8 mouse cellular contexts compared by ENCODE assay signal in genomic region chr6:5408451-5409177, GRCm38 (mm10). TPM values are rescaled to one million over a fixed set of nuclear protein-coding genes. Genes with fewer than 3 reads are reported as not detected.
A peak's percentile ranks its signal among the peaks of the same experiment; 100 is the strongest.
DNase-seq lines count a peak whose midpoint lies in the region; ATAC-seq lines count a peak whose summit lies in the region.

No protein-coding gene starts in this region.

- no peaks in the 10 kb centered on the region for H3K27me3 ChIP-seq in embryonic facial prominence, embryonic 10.5 days (replicated peaks; ENCODE audit: low read depth, poor library complexity, severe bottlenecking)
- H3K27me3 ChIP-seq in neural tube, embryonic 15.5 days (replicated peaks), result no peaks in the 10 kb centered on the region

- H3K36me3 ChIP-seq in embryonic facial prominence, embryonic 10.5 days (replicated peaks), result no peaks in the 10 kb centered on the region
- no peaks in the 10 kb centered on the region for H3K36me3 ChIP-seq in neural tube, embryonic 15.5 days

- H3K9me3 ChIP-seq in embryonic facial prominence, embryonic 10.5 days, result no peaks in the 10 kb centered on the region
- H3K9me3 ChIP-seq in neural tube, embryonic 15.5 days (replicated peaks), result no peaks in the 10 kb centered on the region

- H3K4me1 ChIP-seq in embryonic facial prominence, embryonic 10.5 days, result peaks cover 28% of the 10 kb centered on the region
- H3K4me1 ChIP-seq in neural tube, embryonic 15.5 days, result peaks cover 27% of the 10 kb centered on the region

- 0 out of 2 replicates have a peak overlapping the region, but pooled peaks have one; percentile 3 for H3K4me2 ChIP-seq in neural tube, embryonic 15.5 days

- H3K27ac ChIP-seq in embryonic facial prominence, embryonic 10.5 days (replicated peaks), result 0 out of 2 replicates have a peak overlapping the region, but pooled peaks have one; percentile 14
- H3K27ac ChIP-seq in neural tube, embryonic 15.5 days (replicated peaks), result peak overlapping the region; percentile 51

- intact Hi-C loops in gastrocnemius, postnatal 14 days (cut with DNase I; ENCODE audit: low total_unique reads), result no loop called here

- peak; percentile 34 for DNase-seq in kidney, postnatal 10 days
- no peak for DNase-seq in kidney, adult 9 months
- peak; percentile 62 for DNase-seq in embryonic facial prominence, embryonic 10.5 days (ENCODE audit: low spot score)
- DNase-seq in layer of hippocampus, adult 8-10 months (ENCODE audit: low spot score in 2 of 2), result peak; percentile 36 to 60
- no peak for DNase-seq in gastrocnemius, postnatal 14 days
- no peak for DNase-seq in adrenal gland, postnatal 4 days (ENCODE audit: low spot score in 2 of 2)
- DNase-seq in cerebellum, adult 8-10 months, result no peak

- no peak overlapping the region for H3K9ac ChIP-seq in neural tube, embryonic 15.5 days (replicated peaks)

- WGBS in embryonic facial prominence, embryonic 10.5 days, result 54% methylated on average over 8 of the region's 8 CpGs
- WGBS in neural tube, embryonic 15.5 days, result 16% methylated on average over 8 of the region's 8 CpGs

- H3K4me3 ChIP-seq in embryonic facial prominence, embryonic 10.5 days, result no peak overlapping the region
- no peak overlapping the region for H3K4me3 ChIP-seq in neural tube, embryonic 15.5 days (replicated peaks)

- peak; percentile 94 for ATAC-seq in neural tube, embryonic 15.5 days (ENCODE audit: low FRiP score)

RNA-seq across cellular contexts. Expression of gene Asb4, which starts 25.4 kb away (rescaled TPM):
- 69.0 and 70.1 TPM in 2 replicates for polyA plus RNA-seq in embryonic facial prominence, embryonic 10.5 days (2016; fragmentation: Nextera tagmentation; extraction: Ambion mirVana)
- under 1 TPM in 3 of 4 experiments, not detected in 1; 0.25 to 0.73 (median 0.37) TPM for total RNA-seq in layer of hippocampus, adult 8-10 months (2022)
- polyA plus RNA-seq in neural tube, embryonic 15.5 days (2015; fragmentation: Nextera tagmentation; extraction: Ambion mirVana), result 11.4 and 11.5 TPM in 2 replicates
- 1 to 10 TPM; 7.3 to 9.3 TPM for total RNA-seq in gastrocnemius, postnatal 14 days (2021)
- total RNA-seq in adrenal gland, postnatal 4 days (2021), result 10 to 100 TPM; 12.2 to 12.4 TPM

Comparison
In these comparisons a context has a peak if more than half of its experiments do, and no peak if none do; other contexts are left out.
1. DNase-seq: peak in kidney, postnatal 10 days (single experiment), embryonic facial prominence, embryonic 10.5 days (single experiment) and layer of hippocampus, adult 8-10 months (2 of 2); none in kidney, adult 9 months (single experiment), gastrocnemius, postnatal 14 days (single experiment), adrenal gland, postnatal 4 days (0 of 2) and cerebellum, adult 8-10 months (single experiment).
2. RNA of gene Asb4, which starts 25.4 kb away (total RNA-seq): 12.2 to 12.4 TPM in adrenal gland, postnatal 4 days and 7.3 to 9.3 TPM in gastrocnemius, postnatal 14 days; 0.25 to 0.73 TPM in layer of hippocampus, adult 8-10 months; every median in the first group is over 4 times any median in the second.